Mouse (Mus musculus) forebrain, postnatal 0 days (tissue): ENCODE results near the gene Dgki. TPM values are rescaled to one million over a fixed set of nuclear protein-coding genes. Genes with fewer than 3 reads are reported as not detected.

Source experiments
- ATAC-seq: fragments of 200-750 bp; cut with Nextera tagmentation; 2 replicates; pipeline ENCODE4 v1.8.0; 2017; ENCODE audit warnings: mild to moderate bottlenecking, moderate library complexity
- DNase-seq: peaks from one replicate; pipeline ENCODE4 v3.0.0-alpha.2; 2015
- H3K27ac ChIP-seq: fragments of 300-500 bp; sonication (generic); 2 replicates; pipeline ENCODE4 v1.5.1; 2014; ENCODE audit warnings: low read depth, mild to moderate bottlenecking, antibody characterized with exemption, low read length, moderate library complexity, mixed read lengths
- H3K27me3 ChIP-seq: fragments of 300-500 bp; sonication (generic); 2 replicates; pipeline ENCODE4 v1.6.1; 2014; ENCODE audit warnings: mild to moderate bottlenecking, low read length, mixed read lengths; ENCODE audit not compliant: insufficient read depth
- H3K36me3 ChIP-seq: fragments of 300-500 bp; sonication (generic); 2 replicates; pipeline ENCODE4 v1.6.1; 2014; ENCODE audit warnings: mild to moderate bottlenecking, moderate library complexity; ENCODE audit not compliant: insufficient read depth
- H3K4me1 ChIP-seq: fragments of 300-500 bp; sonication (generic); 2 replicates; pipeline ENCODE4 v1.6.1; 2014; ENCODE audit warnings: antibody characterized with exemption; ENCODE audit not compliant: insufficient read depth
- H3K4me2 ChIP-seq: fragments of 300-500 bp; sonication (generic); 2 replicates; pipeline ENCODE4 v1.6.1; 2014; ENCODE audit warnings: low read depth, mild to moderate bottlenecking, moderate library complexity
- H3K4me3 ChIP-seq: fragments of 300-500 bp; sonication (generic); 2 replicates; pipeline ENCODE4 v1.5.1; 2014; ENCODE audit warnings: low read depth, low read length, mixed read lengths
- H3K9ac ChIP-seq: fragments of 300-500 bp; sonication (generic); 2 replicates; pipeline ENCODE4 v1.6.1; 2014; ENCODE audit warnings: mild to moderate bottlenecking
- H3K9me3 ChIP-seq: fragments of 300-500 bp; sonication (generic); 2 replicates; pipeline ENCODE4 v1.6.1; 2016; ENCODE audit warnings: low read length
- CTCF ChIP-seq: sonication (generic); IDR thresholded peaks from 2 replicates; pipeline ENCODE4 v1.5.1; 2016; ENCODE audit warnings: antibody characterized with exemption, control low read depth, low read depth
- WGBS: fragments of 180-500 bp; shearing (Covaris S2); extraction: QIAGEN DNeasy Blood & Tissue Kit; methylation state at CpG from one replicate; pipeline ENCODE4 v1.1.7; 2014; 5-methylcytosine and 5-hydroxymethylcytosine counted together
- polyA plus RNA-seq: library from polyadenylated mRNA; unstranded; fragments of >200 nt; fragmentation: Nextera tagmentation; extraction: Ambion mirVana; gene quantifications from 2 replicates; pipeline ENCODE4 v1.2.1, GENCODE M21; 2015
- total RNA-seq: library from RNA; depleted of rRNA; stranded (reverse); fragments of >200 nt; gene quantifications from 2 replicates; pipeline ENCODE4 v1.2.3, GENCODE M21; 2014

Gene Dgki
- total and polyA plus RNA-seq, 2 experiments from 2014 or later, result 5.5 to 34.0 TPM

DNA sequence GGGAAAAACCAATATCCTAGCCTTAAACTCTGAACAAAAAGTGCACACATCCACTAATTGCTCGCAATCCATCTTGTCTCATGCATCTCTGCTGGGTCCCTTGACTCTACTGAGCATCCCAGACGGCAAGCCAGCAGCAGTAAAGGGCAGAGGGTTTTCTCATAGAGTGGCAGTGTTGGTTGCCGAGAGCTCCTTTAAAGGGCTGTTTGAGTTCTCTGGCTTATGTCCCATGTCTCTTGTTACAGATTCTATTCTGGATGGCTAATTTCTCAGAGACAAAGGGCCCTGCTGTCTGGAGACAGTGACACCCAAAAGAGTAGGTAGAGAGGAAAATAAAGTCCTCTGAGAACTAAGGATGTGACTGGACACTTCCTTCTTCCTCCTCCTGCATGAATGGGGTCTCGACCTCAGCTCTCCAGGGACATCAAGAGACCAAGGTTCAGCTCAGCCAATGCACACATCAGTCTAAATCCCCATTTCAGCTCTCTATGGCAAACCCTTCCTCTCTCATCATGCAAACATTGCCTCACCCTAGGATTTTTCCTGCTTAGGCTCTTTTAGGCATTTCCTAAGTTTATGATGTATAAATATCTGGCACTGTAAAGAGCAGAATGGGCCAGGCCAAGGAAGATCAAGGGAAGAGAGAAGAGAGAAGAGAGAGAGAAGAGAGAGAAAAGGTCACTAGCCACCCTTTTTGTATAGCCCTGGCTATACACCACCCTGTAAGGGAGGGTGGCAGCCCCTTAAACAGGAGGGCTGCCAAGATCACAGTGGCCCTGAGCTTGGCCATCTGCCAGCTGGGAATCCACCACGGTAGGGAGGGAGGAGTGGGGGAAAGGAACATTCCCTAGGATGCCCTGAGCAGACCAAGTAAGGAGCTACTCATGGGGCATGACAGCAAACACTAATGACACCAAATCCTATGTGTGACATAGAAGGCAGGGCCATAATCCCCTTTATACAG, 30.2 kb upstream of the Dgki start:
- Histone ChIP-seq H3K36me3 (no peaks in the 10 kb centered on the region), H3K4me2 (no peak overlapping the region), H3K27ac (no peak overlapping the region; the same call in 1 of the 2 replicates), H3K9me3 (no peaks in the 10 kb centered on the region), H3K4me1 (peaks cover 16% of the 10 kb centered on the region), H3K4me3 (no peak overlapping the region), H3K27me3 (no peaks in the 10 kb centered on the region), H3K9ac (no peak overlapping the region)
- 17% methylated on average over 5 of the region's 5 CpGs for WGBS
- DNase-seq (peak; percentile 66), ATAC-seq (peak; percentile 62)
- TF ChIP-seq CTCF, result no peak

DNA sequence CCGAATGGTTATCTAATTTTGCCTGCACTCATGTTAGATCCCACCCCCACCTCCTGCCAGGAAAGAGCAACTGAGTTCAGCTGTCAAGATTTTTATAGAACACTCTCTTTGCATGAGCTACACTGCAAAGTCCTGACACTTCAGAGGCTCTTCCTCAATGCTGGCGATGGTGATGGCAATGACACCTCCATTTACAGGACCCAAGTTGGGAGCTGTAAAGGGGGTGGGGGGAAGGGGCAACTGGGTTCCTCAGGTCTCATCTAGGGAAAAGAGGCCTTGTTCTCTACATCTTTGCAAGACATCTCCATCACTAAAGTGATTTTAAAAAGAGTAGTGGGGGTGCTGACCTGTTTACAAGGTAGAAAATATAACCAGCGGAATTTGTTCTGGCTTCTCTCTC, 29.4 kb upstream of the Dgki start:
- H3K27me3 ChIP-seq, result no peaks in the 10 kb centered on the region
- H3K27ac ChIP-seq, result no peak overlapping the region
- DNase-seq, result no peak
- WGBS, result 74% methylated on average over 3 of the region's 3 CpGs
- H3K4me2 ChIP-seq, result no peak overlapping the region
- no peak for ATAC-seq
- no peak overlapping the region for H3K9ac ChIP-seq
- H3K4me3 ChIP-seq, result no peak overlapping the region
- TF ChIP-seq CTCF, result no peak
- no peaks in the 10 kb centered on the region for H3K9me3 ChIP-seq
- H3K4me1 ChIP-seq, result peaks cover 16% of the 10 kb centered on the region
- H3K36me3 ChIP-seq, result no peaks in the 10 kb centered on the region

DNA sequence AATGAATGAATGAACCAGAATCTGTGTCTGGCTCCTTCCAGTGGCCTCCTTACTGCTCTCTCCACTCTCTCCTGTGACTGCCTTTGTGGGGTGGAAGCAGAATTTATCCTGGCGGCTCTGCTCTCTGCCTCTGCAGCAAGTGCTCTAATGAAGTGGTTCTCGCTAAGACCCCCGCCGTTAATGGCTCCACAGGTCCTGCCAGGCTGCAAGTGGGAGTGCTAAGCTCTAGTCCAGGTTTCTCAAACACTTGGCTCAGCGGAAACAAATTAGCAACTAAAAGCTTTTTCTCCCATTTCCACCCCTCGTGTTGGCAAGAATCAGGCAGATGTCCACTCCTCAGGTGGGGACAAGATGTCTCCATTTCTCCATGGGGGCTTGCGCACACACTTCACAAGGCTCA, 28.7 kb upstream of the Dgki start:
- DNase-seq, result peak; percentile 17
- Histone ChIP-seq H3K36me3 (no peaks in the 10 kb centered on the region), H3K4me3 (no peak overlapping the region), H3K9me3 (no peaks in the 10 kb centered on the region), H3K9ac (no peak overlapping the region), H3K4me2 (no peak overlapping the region), H3K27me3 (no peaks in the 10 kb centered on the region), H3K4me1 (peaks cover 16% of the 10 kb centered on the region), H3K27ac (no peak overlapping the region)
- TF ChIP-seq CTCF, result no peak
- WGBS, result 29% methylated on average over 7 of the region's 7 CpGs
- ATAC-seq, result no peak

DNA sequence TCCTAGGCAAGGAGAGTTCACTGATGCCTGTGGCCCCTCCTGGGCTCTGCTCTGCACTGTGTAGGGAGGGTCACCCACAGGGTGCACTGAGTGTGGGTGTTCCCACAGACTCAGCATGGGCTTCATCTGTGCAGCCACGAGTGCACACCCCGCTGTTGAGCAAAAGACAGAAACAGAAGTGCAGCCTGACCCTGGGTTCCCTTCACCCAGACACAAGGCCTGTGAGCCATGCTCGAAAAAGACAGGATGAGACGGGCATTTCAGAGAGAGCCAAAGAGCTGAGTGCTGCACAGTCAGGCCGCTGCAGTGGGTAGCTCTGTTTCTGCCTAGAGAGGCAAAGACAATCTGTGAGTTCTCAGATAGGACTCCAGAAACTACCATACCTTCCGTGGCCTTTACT, 27.5 kb upstream of the Dgki start:
- H3K9me3 ChIP-seq, result no peaks in the 10 kb centered on the region
- no peak for DNase-seq
- peaks cover 16% of the 10 kb centered on the region for H3K4me1 ChIP-seq
- H3K4me3 ChIP-seq, result no peak overlapping the region
- no peak overlapping the region for H3K4me2 ChIP-seq
- whole genome bisulfite sequencing, result 51% methylated on average over 6 of the region's 6 CpGs
- H3K36me3 ChIP-seq, result no peaks in the 10 kb centered on the region
- H3K27ac ChIP-seq, result no peak overlapping the region
- H3K9ac ChIP-seq, result no peak overlapping the region
- ATAC-seq, result no peak
- no peaks in the 10 kb centered on the region for H3K27me3 ChIP-seq
- no peak for TF ChIP-seq CTCF

DNA sequence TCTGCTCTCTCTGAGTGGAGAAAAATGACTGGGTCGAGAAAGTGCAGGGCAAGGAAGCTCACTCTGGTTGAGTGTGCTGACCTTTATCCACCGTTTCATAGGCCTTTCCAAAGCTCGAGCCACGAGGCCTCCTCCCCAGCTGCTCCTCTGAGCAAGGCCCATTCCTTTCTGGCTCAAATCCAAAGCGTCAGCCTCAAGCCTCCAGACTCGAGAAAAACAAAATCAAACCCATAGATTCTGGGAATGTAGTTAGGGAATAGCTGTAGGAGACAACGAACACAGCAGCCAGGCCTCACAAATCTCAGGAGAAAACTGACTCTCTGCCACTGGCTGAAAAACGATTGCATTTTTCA, 26.6 kb upstream of the Dgki start:
- Histone ChIP-seq H3K9ac (no peak overlapping the region), H3K27me3 (no peaks in the 10 kb centered on the region), H3K4me3 (no peak overlapping the region), H3K4me1 (peaks cover 16% of the 10 kb centered on the region), H3K9me3 (no peaks in the 10 kb centered on the region), H3K27ac (no peak overlapping the region), H3K4me2 (no peak overlapping the region), H3K36me3 (no peaks in the 10 kb centered on the region)
- no peak for TF ChIP-seq CTCF
- ATAC-seq (no peak), DNase-seq (peak; percentile 43)
- 21% methylated on average over 8 of the region's 8 CpGs for WGBS

DNA sequence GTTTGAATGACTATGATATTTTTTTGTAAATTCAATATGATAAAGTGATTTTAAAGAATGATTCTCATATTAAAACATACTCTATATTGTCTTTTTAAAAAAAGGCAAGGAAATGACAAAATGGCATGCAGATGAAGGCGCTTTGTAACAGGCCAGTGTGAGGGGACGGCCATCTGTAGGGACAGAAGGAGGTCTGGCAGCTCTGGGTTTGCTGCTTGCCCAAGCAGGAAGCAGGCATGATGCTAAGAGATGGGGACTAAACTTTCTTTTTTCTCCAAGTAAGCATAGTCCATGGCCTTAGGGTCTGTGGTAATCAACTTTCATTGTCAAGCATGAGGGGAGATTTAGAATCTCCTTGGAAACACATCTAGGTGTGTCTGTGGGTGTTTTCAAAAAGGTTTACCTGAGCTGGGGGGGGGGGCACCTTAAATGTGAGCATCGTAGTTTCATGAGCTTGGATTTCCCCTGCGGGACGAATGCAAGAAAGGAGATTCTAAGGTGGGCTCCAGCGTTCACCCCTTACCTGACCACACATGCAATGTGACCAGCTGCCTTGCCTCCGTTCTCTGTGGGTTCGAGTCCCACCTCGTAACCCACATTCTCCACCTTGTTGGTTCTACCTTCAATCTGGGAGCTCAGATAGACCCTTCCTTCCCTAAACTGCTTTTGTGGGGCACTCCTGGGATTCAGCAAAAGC, 26.1 kb upstream of the Dgki start:
- Histone ChIP-seq H3K36me3 (no peaks in the 10 kb centered on the region), H3K27me3 (no peaks in the 10 kb centered on the region), H3K9ac (no peak overlapping the region), H3K9me3 (no peaks in the 10 kb centered on the region), H3K27ac (no peak overlapping the region), H3K4me3 (no peak overlapping the region), H3K4me1 (peaks cover 11% of the 10 kb centered on the region; the same call in 1 of the 2 replicates), H3K4me2 (no peak overlapping the region)
- WGBS, result 90% methylated on average over 9 of the region's 9 CpGs
- TF ChIP-seq CTCF, result no peak
- no peak for ATAC-seq
- no peak for DNase-seq

DNA sequence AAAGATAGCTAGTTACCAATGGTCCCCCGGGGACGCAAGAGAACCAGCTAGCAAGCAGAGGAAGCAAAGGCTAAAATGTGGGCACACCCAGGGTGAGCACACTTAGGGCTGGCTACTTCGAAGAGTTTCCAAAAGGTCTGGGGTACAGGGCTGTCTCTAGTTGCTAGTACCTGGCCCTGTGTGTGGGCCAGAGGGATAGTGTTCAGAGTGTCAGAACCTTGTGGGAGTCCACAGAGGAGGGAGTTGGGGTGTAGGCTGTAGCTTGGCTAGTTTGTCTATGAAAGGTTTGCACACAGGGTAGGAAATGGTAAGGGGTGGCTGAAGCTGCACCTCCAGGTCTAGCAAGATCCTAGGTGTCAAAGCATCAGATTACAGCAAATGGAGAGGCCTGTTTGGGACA, 25.1 kb upstream of the Dgki start:
- Histone ChIP-seq H3K9ac (no peak overlapping the region), H3K36me3 (no peaks in the 10 kb centered on the region), H3K27ac (no peak overlapping the region), H3K27me3 (no peaks in the 10 kb centered on the region), H3K4me1 (peaks cover 5% of the 10 kb centered on the region; the same call in 1 of the 2 replicates), H3K9me3 (no peaks in the 10 kb centered on the region), H3K4me3 (no peak overlapping the region), H3K4me2 (no peak overlapping the region)
- TF ChIP-seq CTCF, result no peak
- WGBS, result 86% methylated on average over 3 of the region's 3 CpGs
- ATAC-seq (no peak), DNase-seq (no peak)
